Mouse (Mus musculus): ENCODE measurements around the gene Reg1. TPM values are rescaled to one million over a fixed set of nuclear protein-coding genes. Genes with fewer than 3 reads are reported as not detected.
"Not testable (repeated sequence)": the region's sequence is repeated elsewhere in the genome, so short reads cannot be mapped to it uniquely, and the experiment has no call there.

The Reg1 gene
- not detected in 2 replicates for polyA plus RNA-seq (2015; fragmentation: Nextera tagmentation; extraction: Ambion mirVana)

DNA sequence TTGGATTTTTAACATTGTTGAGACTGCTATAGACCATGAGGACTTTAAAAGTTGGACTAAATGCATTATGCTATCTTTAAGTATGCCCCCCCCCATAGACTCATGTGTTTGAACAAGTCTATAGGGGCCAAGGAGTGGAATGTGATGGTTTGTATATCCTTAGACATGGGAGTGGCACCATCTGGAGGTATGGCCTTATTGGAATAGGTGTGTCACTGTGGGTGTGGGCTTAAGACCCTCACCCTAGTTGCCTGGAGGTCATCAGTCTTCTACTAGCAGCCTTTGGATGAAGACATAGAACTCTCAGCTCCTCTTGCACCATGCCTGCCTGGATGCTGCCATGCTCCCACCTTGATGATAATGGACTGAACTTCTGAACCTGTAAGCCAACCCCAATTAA is at the start of gene Reg1:
Gene Reg1, plus strand, starts transcription at position 301 of the 400 bp plus-strand sequence.
- H3K36me3 ChIP-seq; H3K27ac ChIP-seq (replicated peaks); ATAC-seq (ENCODE audit: extremely low read depth, insufficient number of reproducible peaks, low FRiP score, low TSS enrichment); H3K4me1 ChIP-seq; H3K27me3 ChIP-seq (replicated peaks); H3K9ac ChIP-seq; H3K4me2 ChIP-seq; H3K9me3 ChIP-seq; H3K4me3 ChIP-seq: not testable (repeated sequence)

DNA sequence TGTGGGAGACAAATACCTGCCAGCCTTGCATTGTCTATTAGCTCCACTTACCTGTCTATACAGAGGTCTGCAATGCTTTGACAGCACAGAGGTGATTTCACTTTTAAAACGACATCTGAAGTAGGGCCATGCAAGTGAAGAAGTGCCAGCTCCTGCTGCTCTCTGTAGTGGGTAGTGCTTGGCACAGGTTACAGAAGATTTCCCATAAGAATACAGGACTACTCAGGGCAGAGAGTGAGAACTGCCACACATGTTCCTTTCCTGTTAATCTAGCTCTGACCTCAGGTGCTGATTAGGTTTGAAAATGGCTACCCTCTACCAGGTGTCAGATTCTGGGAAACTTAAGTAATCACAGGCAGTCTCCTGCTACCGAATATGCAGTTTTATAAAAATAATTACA is 43.7 kb upstream of the Reg1 start, which contains the start of gene Reg3d:
Gene Reg3d, minus strand, starts transcription at position 101 of the 400 bp plus-strand sequence.
- Histone ChIP-seq H3K4me3 (no peak within 1 kb of the TSS), H3K27me3 (replicated peaks) (no peaks in the 10 kb centered on the region), H3K36me3 (no peaks in the 10 kb centered on the region), H3K4me1 (no peaks in the 10 kb centered on the region), H3K9ac (no peak within 1 kb of the TSS), H3K4me2 (no peak within 1 kb of the TSS), H3K9me3 (no peaks in the 10 kb centered on the region), H3K27ac (replicated peaks) (no peak within 1 kb of the TSS)
- no peak for ATAC-seq (ENCODE audit: extremely low read depth, insufficient number of reproducible peaks, low FRiP score, low TSS enrichment)
- whole genome bisulfite sequencing: 52% methylated on average over 2 of the region's 2 CpGs

DNA sequence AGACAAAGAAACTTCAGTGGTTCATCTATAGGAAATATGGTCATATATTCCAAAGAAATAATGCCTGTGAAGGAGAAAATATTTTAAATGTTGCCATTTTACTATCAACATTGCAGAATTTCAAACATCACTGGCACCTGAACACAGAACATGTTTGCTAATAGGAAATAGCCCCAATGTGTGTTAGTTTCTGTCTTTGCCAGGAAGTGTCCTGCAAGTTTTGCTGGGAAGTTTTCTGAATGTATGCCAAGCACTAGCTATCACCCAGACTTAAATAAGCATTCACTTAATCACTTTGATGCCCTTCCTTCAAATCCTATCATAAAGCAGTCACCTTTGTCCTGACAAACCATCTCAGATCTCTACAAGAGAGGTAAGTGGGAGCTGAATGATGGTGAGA is 42.1 kb upstream of the Reg1 start, which contains the start of gene Reg3a:
Gene Reg3a, plus strand, starts transcription at position 301 of the 400 bp plus-strand sequence.
- H3K4me3 ChIP-seq: no peak within 1 kb of the TSS
- H3K27ac ChIP-seq (replicated peaks): no peak within 1 kb of the TSS
- H3K27me3 ChIP-seq (replicated peaks): no peaks in the 10 kb centered on the region
- H3K9ac ChIP-seq: no peak within 1 kb of the TSS
- no peak for ATAC-seq (ENCODE audit: extremely low read depth, insufficient number of reproducible peaks, low FRiP score, low TSS enrichment)
- no peaks in the 10 kb centered on the region for H3K9me3 ChIP-seq
- H3K4me2 ChIP-seq: no peak within 1 kb of the TSS
- H3K36me3 ChIP-seq: no peaks in the 10 kb centered on the region
- no peaks in the 10 kb centered on the region for H3K4me1 ChIP-seq

DNA sequence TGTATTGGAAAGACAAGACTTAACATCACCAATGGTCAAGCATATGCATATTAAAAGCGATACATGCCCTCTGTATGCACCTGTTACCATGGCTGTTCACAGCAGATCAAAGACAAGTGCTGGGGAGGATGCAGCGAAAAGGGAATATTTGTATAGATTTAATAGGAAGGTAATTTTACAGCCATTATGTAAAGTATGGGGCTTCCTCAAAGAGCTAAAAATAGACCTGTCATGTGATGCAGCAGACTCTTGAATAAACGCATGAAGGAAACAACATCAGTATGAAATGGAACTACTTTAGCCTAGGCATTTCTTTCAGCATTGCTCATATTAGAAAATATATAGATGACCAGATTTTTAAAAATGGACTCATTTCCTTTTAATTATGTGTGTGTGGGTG is 36.9 kb upstream of the Reg1 start:
- Histone ChIP-seq H3K4me3 (no peak overlapping the region), H3K27ac (replicated peaks) (no peak overlapping the region), H3K9me3 (no peaks in the 10 kb centered on the region), H3K9ac (no peak overlapping the region), H3K27me3 (replicated peaks) (no peaks in the 10 kb centered on the region), H3K4me1 (no peaks in the 10 kb centered on the region), H3K36me3 (no peaks in the 10 kb centered on the region), H3K4me2 (no peak overlapping the region)
- WGBS: 76% methylated on average over 3 of the region's 3 CpGs
- ATAC-seq (ENCODE audit: extremely low read depth, insufficient number of reproducible peaks, low FRiP score, low TSS enrichment): no peak

DNA sequence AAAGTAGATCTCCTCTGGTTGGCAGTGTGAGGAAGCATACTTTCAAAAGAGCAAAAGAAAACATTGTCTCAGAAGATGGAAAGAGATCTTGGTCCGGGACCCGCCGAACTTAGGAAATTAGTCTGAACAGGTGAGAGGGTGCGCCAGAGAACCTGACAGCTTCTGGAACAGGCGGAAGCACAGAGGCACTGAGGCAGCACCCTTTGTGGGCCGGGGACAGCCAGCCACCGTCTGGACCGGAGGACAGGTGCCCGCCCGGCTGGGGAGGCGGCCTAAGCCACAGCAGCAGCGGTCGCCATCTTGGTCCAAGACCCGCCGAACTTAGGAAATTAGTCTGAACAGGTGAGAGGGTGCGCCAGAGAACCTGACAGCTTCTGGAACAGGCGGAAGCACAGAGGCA is 27.2 kb upstream of the Reg1 start, which contains the start of gene Reg2:
Gene Reg2, plus strand, starts transcription at position 301 of the 400 bp plus-strand sequence.
- ATAC-seq (ENCODE audit: extremely low read depth, insufficient number of reproducible peaks, low FRiP score, low TSS enrichment); H3K4me3 ChIP-seq; H3K4me1 ChIP-seq; H3K36me3 ChIP-seq; H3K9me3 ChIP-seq; H3K27ac ChIP-seq (replicated peaks); H3K4me2 ChIP-seq; H3K9ac ChIP-seq; H3K27me3 ChIP-seq (replicated peaks): not testable (repeated sequence)
- 82% methylated on average over 4 of the region's 17 CpGs for WGBS

DNA sequence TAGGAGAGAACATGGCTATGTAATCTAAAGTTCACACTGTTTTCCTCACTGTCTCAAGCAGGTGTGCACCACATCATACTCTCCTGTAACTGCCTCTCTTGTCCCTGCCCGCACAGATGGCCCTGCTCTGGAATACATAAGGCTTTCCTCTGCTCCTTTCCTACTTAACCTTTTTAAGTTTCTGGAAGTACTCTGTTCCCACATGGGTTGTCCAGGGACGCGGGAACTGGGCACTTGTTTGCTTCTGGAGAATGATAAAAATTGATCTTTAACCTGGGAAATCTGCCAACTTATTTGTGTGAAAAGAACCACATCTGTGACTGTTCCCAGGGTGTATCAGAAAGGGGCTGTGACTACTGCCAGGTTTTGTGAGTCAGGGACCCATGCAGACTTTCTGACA is 3.0 kb downstream of the Reg1 start:
- H3K9me3 ChIP-seq: no peaks in the 10 kb centered on the region
- no peak overlapping the region for H3K4me3 ChIP-seq
- no peak overlapping the region for H3K4me2 ChIP-seq
- H3K27ac ChIP-seq (replicated peaks): no peak overlapping the region
- no peaks in the 10 kb centered on the region for H3K4me1 ChIP-seq
- no peaks in the 10 kb centered on the region for H3K36me3 ChIP-seq
- whole genome bisulfite sequencing: 61% methylated on average over 3 of the region's 3 CpGs
- no peaks in the 10 kb centered on the region for H3K27me3 ChIP-seq (replicated peaks)
- ATAC-seq (ENCODE audit: extremely low read depth, insufficient number of reproducible peaks, low FRiP score, low TSS enrichment): no peak
- H3K9ac ChIP-seq: no peak overlapping the region

DNA sequence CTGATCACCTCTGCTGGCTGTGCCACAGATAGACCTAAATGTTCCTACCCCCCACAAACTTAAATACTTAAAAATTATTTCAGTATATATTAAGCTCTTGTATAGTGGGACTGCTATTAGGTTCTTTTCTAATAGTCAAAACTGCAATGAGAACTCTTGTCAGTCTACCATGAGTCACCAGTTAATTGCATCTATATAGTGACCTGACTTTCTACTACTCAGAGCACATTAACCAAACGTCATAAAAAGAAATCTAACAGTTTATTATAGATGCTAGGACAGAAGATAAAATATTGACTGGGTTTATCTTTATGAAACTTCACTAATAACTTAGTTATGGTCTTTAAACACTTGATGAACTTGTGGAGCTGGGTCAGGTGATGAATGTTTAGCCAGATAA is 24.7 kb downstream of the Reg1 start:
- no peak overlapping the region for H3K9ac ChIP-seq
- peaks cover 6% of the 10 kb centered on the region; the same call in 1 of the 2 replicates for H3K9me3 ChIP-seq
- no peaks in the 10 kb centered on the region for H3K27me3 ChIP-seq (replicated peaks)
- no peaks in the 10 kb centered on the region for H3K36me3 ChIP-seq
- 48% methylated on average over 1 of the region's 1 CpGs for WGBS
- no peak overlapping the region for H3K4me3 ChIP-seq
- no peak overlapping the region for H3K4me2 ChIP-seq
- no peak overlapping the region for H3K27ac ChIP-seq (replicated peaks)
- ATAC-seq (ENCODE audit: extremely low read depth, insufficient number of reproducible peaks, low FRiP score, low TSS enrichment): no peak
- no peaks in the 10 kb centered on the region for H3K4me1 ChIP-seq

DNA sequence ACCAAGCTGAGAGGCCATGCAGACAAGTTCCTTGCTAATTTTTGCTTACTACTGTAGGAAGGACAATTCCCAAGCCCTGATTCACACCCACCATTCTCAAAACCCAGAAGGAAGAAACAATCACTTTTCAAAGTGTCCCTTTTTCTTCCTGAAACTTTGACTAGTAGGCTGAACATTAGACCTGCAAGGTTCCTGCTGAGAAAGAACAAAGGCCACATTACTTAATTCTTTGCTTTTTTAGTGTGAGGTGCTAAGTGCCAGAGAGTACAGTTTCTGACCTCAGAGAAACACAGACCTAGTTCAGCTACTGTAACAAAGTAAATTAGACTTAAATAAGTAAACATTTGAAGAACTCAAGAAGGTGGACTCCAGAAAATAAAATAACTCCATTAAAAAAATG is 25.9 kb downstream of the Reg1 start:
- no peak overlapping the region for H3K9ac ChIP-seq
- ATAC-seq (ENCODE audit: extremely low read depth, insufficient number of reproducible peaks, low FRiP score, low TSS enrichment): no peak
- H3K9me3 ChIP-seq: no peaks in the 10 kb centered on the region
- no peak overlapping the region for H3K4me3 ChIP-seq
- no peaks in the 10 kb centered on the region for H3K27me3 ChIP-seq (replicated peaks)
- no peaks in the 10 kb centered on the region for H3K36me3 ChIP-seq
- no peak overlapping the region for H3K4me2 ChIP-seq
- H3K4me1 ChIP-seq: no peaks in the 10 kb centered on the region
- no peak overlapping the region for H3K27ac ChIP-seq (replicated peaks)

DNA sequence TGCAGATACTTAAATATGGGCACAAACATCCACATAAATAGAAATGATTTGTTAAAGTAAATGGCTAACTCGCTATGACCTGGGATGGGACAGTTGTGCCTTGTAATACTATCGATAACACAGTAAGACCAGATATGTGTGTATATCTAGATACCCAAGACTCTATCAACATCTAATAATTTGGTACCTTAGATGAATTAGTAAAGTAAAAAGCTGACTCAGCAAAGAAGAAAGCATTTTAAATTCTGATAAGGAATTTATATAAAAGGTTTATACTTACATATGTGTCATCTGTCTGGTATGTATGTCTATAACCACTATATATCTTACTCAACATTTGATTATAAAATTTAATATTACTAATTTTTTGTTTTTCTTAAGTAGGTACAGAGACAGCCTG is 30.3 kb downstream of the Reg1 start:
- ATAC-seq (ENCODE audit: extremely low read depth, insufficient number of reproducible peaks, low FRiP score, low TSS enrichment): no peak
- Histone ChIP-seq H3K27ac (replicated peaks) (no peak overlapping the region), H3K9ac (no peak overlapping the region), H3K9me3 (no peaks in the 10 kb centered on the region), H3K27me3 (replicated peaks) (no peaks in the 10 kb centered on the region), H3K36me3 (no peaks in the 10 kb centered on the region), H3K4me3 (no peak overlapping the region), H3K4me2 (no peak overlapping the region), H3K4me1 (no peaks in the 10 kb centered on the region)
- WGBS: 71% methylated on average over 2 of the region's 2 CpGs

DNA sequence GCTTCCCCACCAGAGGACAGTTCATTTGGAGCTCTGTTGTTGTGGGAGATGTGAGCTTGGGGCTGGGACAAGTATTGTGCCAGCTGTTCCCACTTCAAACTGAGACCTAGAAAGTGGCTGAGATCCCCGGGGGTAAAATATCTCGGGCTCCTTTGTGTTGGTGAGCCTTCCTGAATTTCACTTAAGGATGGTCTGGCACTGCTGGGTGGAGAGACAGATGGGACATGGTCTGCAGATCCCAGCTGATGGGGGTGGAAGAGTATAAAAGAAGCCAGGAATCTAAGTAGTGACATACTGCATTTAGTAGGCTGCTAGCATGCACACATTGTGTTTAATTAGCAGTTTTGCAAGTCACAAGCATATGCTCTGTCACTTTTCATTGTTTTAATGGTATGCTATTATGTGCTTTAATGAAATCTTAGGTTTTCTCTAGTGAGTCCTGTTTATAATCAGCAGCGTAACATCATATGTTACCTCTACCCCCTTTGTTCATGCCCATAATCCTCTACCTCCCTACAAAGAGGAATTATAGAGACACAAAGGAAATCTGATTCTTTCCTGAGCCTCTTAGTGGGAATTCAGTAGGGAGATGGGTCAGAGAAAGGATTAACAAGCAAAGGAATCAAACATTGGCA is 37.8 kb downstream of the Reg1 start:
- no peak overlapping the region for H3K4me2 ChIP-seq
- 51% methylated on average over 3 of the region's 3 CpGs for WGBS
- H3K27ac ChIP-seq (replicated peaks): no peak overlapping the region
- no peaks in the 10 kb centered on the region for H3K4me1 ChIP-seq
- no peak overlapping the region for H3K4me3 ChIP-seq
- no peaks in the 10 kb centered on the region for H3K27me3 ChIP-seq (replicated peaks)
- ATAC-seq (ENCODE audit: extremely low read depth, insufficient number of reproducible peaks, low FRiP score, low TSS enrichment): no peak
- H3K9ac ChIP-seq: no peak overlapping the region
- H3K36me3 ChIP-seq: no peaks in the 10 kb centered on the region
- no peaks in the 10 kb centered on the region for H3K9me3 ChIP-seq

DNA sequence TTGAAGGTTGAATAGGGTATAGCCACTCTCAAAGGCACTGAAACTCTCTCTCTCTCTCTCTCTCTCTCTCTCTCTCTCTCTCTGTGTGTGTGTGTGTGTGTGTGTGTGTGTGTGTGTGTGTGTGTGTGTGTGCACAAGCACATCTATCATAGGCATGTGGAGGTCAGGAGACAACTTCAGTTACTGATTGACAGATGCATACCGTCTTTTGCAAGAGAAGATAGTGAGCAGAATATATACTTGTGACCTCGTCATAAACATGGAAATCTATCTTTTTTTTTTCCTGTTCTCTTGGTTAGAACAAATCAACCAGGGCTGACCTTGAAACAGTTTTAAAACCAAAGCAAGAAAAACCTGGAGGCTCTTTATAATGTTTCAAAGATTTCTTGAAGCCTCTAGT is 39.8 kb downstream of the Reg1 start:
- no peak for ATAC-seq (ENCODE audit: extremely low read depth, insufficient number of reproducible peaks, low FRiP score, low TSS enrichment)
- no peaks in the 10 kb centered on the region for H3K4me1 ChIP-seq
- 69% methylated on average over 2 of the region's 2 CpGs for WGBS
- H3K27me3 ChIP-seq (replicated peaks): no peaks in the 10 kb centered on the region
- H3K36me3 ChIP-seq: no peaks in the 10 kb centered on the region
- no peaks in the 10 kb centered on the region for H3K9me3 ChIP-seq
- H3K9ac ChIP-seq: no peak overlapping the region
- no peak overlapping the region for H3K4me2 ChIP-seq
- no peak overlapping the region for H3K4me3 ChIP-seq
- H3K27ac ChIP-seq (replicated peaks): no peak overlapping the region

DNA sequence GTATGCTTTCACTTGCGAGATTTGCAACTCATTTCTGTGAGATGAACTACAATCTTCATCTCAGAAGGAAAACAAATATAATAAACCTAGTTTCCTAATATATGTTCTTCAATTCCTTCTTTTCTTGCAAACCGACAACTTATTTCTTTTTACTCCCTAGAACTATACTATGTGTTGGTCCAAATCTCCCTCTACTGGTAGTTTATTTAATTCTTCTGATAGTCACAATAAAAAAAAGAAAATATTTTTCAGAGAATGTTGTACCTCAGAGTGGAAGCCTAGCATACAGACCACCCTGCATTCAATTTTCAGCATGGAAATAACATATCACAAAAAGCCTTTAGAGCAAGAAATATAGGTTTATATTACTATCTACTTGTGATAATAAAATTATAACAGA is 40.8 kb downstream of the Reg1 start:
- ATAC-seq (ENCODE audit: extremely low read depth, insufficient number of reproducible peaks, low FRiP score, low TSS enrichment): no peak
- 64% methylated on average over 2 of the region's 2 CpGs for WGBS
- H3K36me3 ChIP-seq: no peaks in the 10 kb centered on the region
- H3K4me1 ChIP-seq: no peaks in the 10 kb centered on the region
- no peak overlapping the region for H3K9ac ChIP-seq
- H3K4me3 ChIP-seq: no peak overlapping the region
- H3K4me2 ChIP-seq: no peak overlapping the region
- no peaks in the 10 kb centered on the region for H3K9me3 ChIP-seq
- no peaks in the 10 kb centered on the region for H3K27me3 ChIP-seq (replicated peaks)
- H3K27ac ChIP-seq (replicated peaks): no peak overlapping the region

All from heart, embryonic 13.5 days (tissue).